Mouse (Mus musculus): ENCODE measurements around the gene Hlcs.

The Hlcs gene

DNA sequence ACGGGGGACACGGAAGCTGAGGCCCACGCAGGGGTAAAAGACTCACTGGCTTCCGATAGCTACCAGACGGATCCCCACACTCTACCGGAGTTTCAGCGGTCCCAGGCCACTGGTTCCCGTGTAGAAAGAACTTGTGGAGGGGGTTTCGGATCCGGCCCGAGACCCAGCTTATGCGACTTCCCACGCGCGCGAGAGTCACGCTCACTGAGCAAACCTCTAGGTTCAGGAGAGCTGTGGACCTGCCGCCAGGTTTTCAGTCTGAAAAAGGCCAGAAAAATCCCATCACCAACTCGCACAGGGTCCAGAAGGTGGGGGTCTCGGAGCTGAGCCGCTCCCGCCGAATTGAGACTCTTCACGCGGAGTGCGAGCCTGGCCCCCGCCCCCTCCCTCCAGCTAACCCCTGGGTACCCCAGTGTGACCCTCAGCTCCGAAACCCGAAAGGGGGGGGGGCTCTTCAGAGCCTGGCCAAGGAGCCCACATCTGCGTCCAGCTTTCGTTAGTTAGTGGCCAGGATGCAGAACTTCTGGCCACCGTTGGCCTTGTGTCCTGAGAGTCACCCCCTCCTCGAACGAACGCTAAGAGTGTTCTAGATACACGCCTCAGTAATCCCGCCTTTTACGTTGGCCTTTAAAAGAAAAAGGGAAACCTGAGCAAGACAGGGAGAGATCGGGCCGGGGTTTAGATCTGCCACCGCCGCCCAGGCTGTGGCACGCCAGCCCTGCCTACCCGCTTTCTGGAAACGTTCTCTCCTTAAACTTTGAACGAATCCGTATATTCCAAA, 234.1 kb downstream of the Hlcs start:
- DNase-seq (ENCODE audit: low spot score): no peak
